Mouse (Mus musculus) layer of hippocampus, adult 9-10 months (tissue): ENCODE results near the gene Cct2.
"Not testable (repeated sequence)": the region's sequence is repeated elsewhere in the genome, so short reads cannot be mapped to it uniquely, and the experiment has no call there.

Experiments
- DNase-seq: peaks from one replicate; pipeline ENCODE4 v3.0.0; 2022; ENCODE audit warnings: low spot score

The Cct2 gene

GRCm38 (mm10) chr10:117049961-117050597, 13.5 kb downstream of the Cct2 start:
- no peak for DNase-seq

GRCm38 (mm10) chr10:117049253-117049652, 14.4 kb downstream of the Cct2 start:
- DNase-seq: no peak

GRCm38 (mm10) chr10:117045175-117046056, 18.2 kb downstream of the Cct2 start, which contains the start of gene Lrrc10:
Gene Lrrc10 (plus strand): TSS chr10:117045341.
- DNase-seq: no peak

- DNase-seq: not testable (repeated sequence)
Observed at GRCm38 (mm10) chr10:117043497-117044166, 20.0 kb downstream of the Cct2 start.

- DNase-seq: no peak
Observed at GRCm38 (mm10) chr10:117042295-117042694, 21.3 kb downstream of the Cct2 start.

GRCm38 (mm10) chr10:117040355-117040754, 23.3 kb downstream of the Cct2 start:
- no peak for DNase-seq

- DNase-seq: peak; percentile 74
Observed at GRCm38 (mm10) chr10:117033785-117034184, 29.8 kb downstream of the Cct2 start.

- no peak for DNase-seq
Observed at GRCm38 (mm10) chr10:117031160-117031559, 32.5 kb downstream of the Cct2 start.

GRCm38 (mm10) chr10:117026176-117026575, 37.4 kb downstream of the Cct2 start:
- DNase-seq: no peak

GRCm38 (mm10) chr10:117025776-117026175, 37.8 kb downstream of the Cct2 start:
- DNase-seq: not testable (repeated sequence)

- no peak for DNase-seq
Observed at GRCm38 (mm10) chr10:117023693-117024092, 39.9 kb downstream of the Cct2 start.

GRCm38 (mm10) chr10:117021020-117021754, 42.4 kb downstream of the Cct2 start:
- no peak for DNase-seq

- no peak for DNase-seq
Observed at GRCm38 (mm10) chr10:117018281-117018840, 45.3 kb downstream of the Cct2 start.

GRCm38 (mm10) chr10:117014565-117014964, 49.0 kb downstream of the Cct2 start:
- DNase-seq: no peak

GRCm38 (mm10) chr10:117013689-117014390, 49.8 kb downstream of the Cct2 start:
- DNase-seq: no peak

- DNase-seq: no peak
Observed at GRCm38 (mm10) chr10:117011047-117011446, 52.6 kb downstream of the Cct2 start.

GRCm38 (mm10) chr10:117009691-117010090, 53.9 kb downstream of the Cct2 start:
- DNase-seq: no peak

GRCm38 (mm10) chr10:117005707-117006464, 57.7 kb downstream of the Cct2 start:
- no peak for DNase-seq

- no peak for DNase-seq
Observed at GRCm38 (mm10) chr10:117004695-117005094, 58.9 kb downstream of the Cct2 start.
